Comparison of ENCODE assay signal across 9 mouse cellular contexts in genomic region chr14:7964219-7964889, GRCm38 (mm10). TPM values are rescaled to one million over a fixed set of nuclear protein-coding genes. Genes with fewer than 3 reads are reported as not detected.
DNase-seq lines count a peak whose midpoint lies in the region; ATAC-seq and TF ChIP-seq lines count a peak whose summit lies in the region.
"Had no signal": no experiment of that assay in that cellular context is flagged by ENCODE, and none has a peak within 500 bp of the region (broad histone marks: within the 10 kb centered on the region; RNA-seq: fewer than 3 reads in every experiment).

No protein-coding gene starts in this region.

- H3K27ac ChIP-seq in heart, embryonic 10.5 days: no peak overlapping the region
- no peak overlapping the region for H3K27ac ChIP-seq in forebrain, embryonic 16.5 days (ENCODE audit: low read length)
- H3K27ac ChIP-seq in left cerebral cortex, adult 2 months: no peak overlapping the region
- H3K27ac ChIP-seq in midbrain, embryonic 10.5 days (replicated peaks): no peak overlapping the region
- H3K27ac ChIP-seq in small intestine, adult 2 months (ENCODE audit: insufficient read depth, low read depth, low read length): no peak overlapping the region
- H3K27ac ChIP-seq: limb, embryonic 15.5 days had no signal

- H3K27me3 ChIP-seq in heart, embryonic 10.5 days (ENCODE audit: insufficient read depth, poor library complexity, severe bottlenecking): no peaks in the 10 kb centered on the region
- no peaks in the 10 kb centered on the region for H3K27me3 ChIP-seq in forebrain, embryonic 16.5 days (replicated peaks; ENCODE audit: control insufficient read depth, insufficient read depth, low read length)
- no peaks in the 10 kb centered on the region for H3K27me3 ChIP-seq in midbrain, embryonic 10.5 days (ENCODE audit: low read depth, poor library complexity, severe bottlenecking)
- no peaks in the 10 kb centered on the region for H3K27me3 ChIP-seq in small intestine, adult 2 months (ENCODE audit: control insufficient read depth, insufficient read depth, low read length)
- H3K27me3 ChIP-seq: limb, embryonic 15.5 days had no signal

- H3K4me2 ChIP-seq in forebrain, embryonic 16.5 days (ENCODE audit: low read length): no peak overlapping the region
- H3K4me2 ChIP-seq: limb, embryonic 15.5 days had no signal

- 52% methylated on average over 11 of the region's 11 CpGs for WGBS in heart, embryonic 10.5 days
- 54% methylated on average over 11 of the region's 11 CpGs for WGBS in forebrain, embryonic 16.5 days
- 56% methylated on average over 11 of the region's 11 CpGs for WGBS in midbrain, embryonic 10.5 days
- 50% methylated on average over 11 of the region's 11 CpGs for WGBS in small intestine, adult 2 months

- H3K9ac ChIP-seq in forebrain, embryonic 16.5 days (replicated peaks; ENCODE audit: low read depth, low read length): no peak overlapping the region
- H3K9ac ChIP-seq: limb, embryonic 15.5 days had no signal

- TF ChIP-seq POLR2A in small intestine, adult 2 months (IDR thresholded peaks at IDR 0.05; ENCODE audit: low read depth, low read length): no peak

- peak; percentile 86 for TF ChIP-seq CTCF in left cerebral cortex, adult 2 months (IDR thresholded peaks at IDR 0.05)
- TF ChIP-seq CTCF in small intestine, adult 2 months (IDR thresholded peaks at IDR 0.05; ENCODE audit: extremely low read depth, insufficient read length, insufficient replicate concordance, low read depth, low read length): peak; percentile 68; the same call in 1 of the 2 replicates

- peaks cover 7% of the 10 kb centered on the region; the same call in 1 of the 2 replicates for H3K4me1 ChIP-seq in heart, embryonic 10.5 days
- no peaks in the 10 kb centered on the region for H3K4me1 ChIP-seq in forebrain, embryonic 16.5 days (replicated peaks; ENCODE audit: control insufficient read depth, insufficient read depth, low read length)
- no peaks in the 10 kb centered on the region for H3K4me1 ChIP-seq in midbrain, embryonic 10.5 days
- H3K4me1 ChIP-seq in small intestine, adult 2 months (ENCODE audit: control insufficient read depth, insufficient read depth, insufficient read length, low read length): 0 out of 2 replicates have a peak, but pooled peaks cover 2% of the 10 kb centered on the region

- H3K36me3 ChIP-seq in heart, embryonic 10.5 days: no peaks in the 10 kb centered on the region
- H3K36me3 ChIP-seq in forebrain, embryonic 16.5 days (ENCODE audit: control insufficient read depth, insufficient read depth): no peaks in the 10 kb centered on the region
- no peaks in the 10 kb centered on the region for H3K36me3 ChIP-seq in midbrain, embryonic 10.5 days
- no peaks in the 10 kb centered on the region for H3K36me3 ChIP-seq in small intestine, adult 2 months (ENCODE audit: control insufficient read depth, insufficient read depth, low read length)
- H3K36me3 ChIP-seq: limb, embryonic 15.5 days had no signal

- H3K9me3 ChIP-seq in heart, embryonic 10.5 days: no peaks in the 10 kb centered on the region
- no peaks in the 10 kb centered on the region for H3K9me3 ChIP-seq in forebrain, embryonic 16.5 days (ENCODE audit: control insufficient read depth, low read length)
- no peaks in the 10 kb centered on the region for H3K9me3 ChIP-seq in midbrain, embryonic 10.5 days (replicated peaks)
- H3K9me3 ChIP-seq: limb, embryonic 15.5 days had no signal

- no peak overlapping the region for H3K4me3 ChIP-seq in heart, embryonic 10.5 days
- H3K4me3 ChIP-seq in forebrain, embryonic 16.5 days (replicated peaks; ENCODE audit: low read length): no peak overlapping the region
- no peak overlapping the region for H3K4me3 ChIP-seq in left cerebral cortex, adult 2 months
- no peak overlapping the region for H3K4me3 ChIP-seq in midbrain, embryonic 10.5 days
- no peak overlapping the region for H3K4me3 ChIP-seq in small intestine, adult 2 months (ENCODE audit: low read depth, low read length)
- H3K4me3 ChIP-seq: limb, embryonic 15.5 days had no signal

- peak; percentile 73 for ATAC-seq in forebrain, embryonic 16.5 days

- DNase-seq in heart, adult 8-10 months (ENCODE audit: low spot score): peak; percentile 78
- DNase-seq in heart, embryonic 10.5 days (ENCODE audit: low spot score): no peak
- DNase-seq in c-Kit-positive CD71-positive TER-119-positive erythroid progenitor cells, embryonic 14.5 days (ENCODE audit: low spot score): peak; percentile 38
- DNase-seq in hindlimb bud, embryonic 11.5 days (ENCODE audit: extremely low spot score, low read depth, low spot score): peak; percentile 87
- peak; percentile 68 to 72 for DNase-seq in left cerebral cortex, adult 2 months (ENCODE audit: extremely low spot score in 1 of 2, low spot score in 2 of 2)
- peak; percentile 65 for DNase-seq in midbrain, embryonic 10.5 days (ENCODE audit: low spot score)

- intact Hi-C loops in left cerebral cortex, adult 2 months (cut with DNase I): loop anchor here (2.0 to 5.0 kb wide), 3 partner anchors 80 to 198 kb away; partner anchors contain the start of gene Rpp14

RNA-seq across cellular contexts. Expression of gene Gm45521, which starts 7.3 kb away (rescaled TPM):
- not detected for total RNA-seq in heart, adult 8-10 months (2022)
- 0.20 and 0.59 TPM in 2 replicates for polyA plus RNA-seq in heart, embryonic 10.5 days (2016; fragmentation: Nextera tagmentation; extraction: Ambion mirVana)
- 0.44 TPM in 1 of 2 replicates, not detected in the other for polyA plus RNA-seq in forebrain, embryonic 16.5 days (2015; fragmentation: Nextera tagmentation; extraction: Ambion mirVana)
- not detected for total RNA-seq in left cerebral cortex, adult 2 months (2021)
- 0.37 and 0.48 TPM in 2 replicates for polyA plus RNA-seq in midbrain, embryonic 10.5 days (2016; fragmentation: Nextera tagmentation; extraction: Ambion mirVana)
- not detected in 2 replicates for polyA plus RNA-seq in small intestine, adult 2 months (2012; rRNA removed)
- polyA plus RNA-seq: limb, embryonic 15.5 days had no signal

RNA-seq across cellular contexts. Expression of gene Dnase1l3, which starts 30.0 kb away (rescaled TPM):
- total RNA-seq in heart, adult 8-10 months (2022): under 1 TPM in 3 of 4 experiments, not detected in 1; 0.06 to 0.17 (median 0.11) TPM
- not detected in 2 replicates for polyA plus RNA-seq in heart, embryonic 10.5 days (2016; fragmentation: Nextera tagmentation; extraction: Ambion mirVana)
- polyA plus RNA-seq in forebrain, embryonic 16.5 days (2015; fragmentation: Nextera tagmentation; extraction: Ambion mirVana): 0.06 and 0.10 TPM in 2 replicates
- under 1 TPM in 1 of 2 experiments, not detected in 1; 0.07 TPM for total RNA-seq in left cerebral cortex, adult 2 months (2021)
- 0.05 TPM in 1 of 2 replicates, not detected in the other for polyA plus RNA-seq in midbrain, embryonic 10.5 days (2016; fragmentation: Nextera tagmentation; extraction: Ambion mirVana)
- 6.5 and 14.2 TPM in 2 replicates for polyA plus RNA-seq in small intestine, adult 2 months (2012; rRNA removed)

RNA-seq across cellular contexts. Expression of gene Abhd6, which starts 38.3 kb away (rescaled TPM):
- 10 to 100 TPM; 11.0 to 14.3 (median 12.2) TPM for total RNA-seq in heart, adult 8-10 months (2022)
- polyA plus RNA-seq in heart, embryonic 10.5 days (2016; fragmentation: Nextera tagmentation; extraction: Ambion mirVana): 9.2 and 16.0 TPM in 2 replicates
- polyA plus RNA-seq in forebrain, embryonic 16.5 days (2015; fragmentation: Nextera tagmentation; extraction: Ambion mirVana): 35.9 and 36.7 TPM in 2 replicates
- total RNA-seq in left cerebral cortex, adult 2 months (2021): 10 to 100 TPM; 69.2 to 78.7 TPM
- polyA plus RNA-seq in midbrain, embryonic 10.5 days (2016; fragmentation: Nextera tagmentation; extraction: Ambion mirVana): 14.7 and 16.6 TPM in 2 replicates
- 32.9 and 59.1 TPM in 2 replicates for polyA plus RNA-seq in small intestine, adult 2 months (2012; rRNA removed)
